ENCODE assay signal across 9 mouse cellular contexts in the genomic region with DNA sequence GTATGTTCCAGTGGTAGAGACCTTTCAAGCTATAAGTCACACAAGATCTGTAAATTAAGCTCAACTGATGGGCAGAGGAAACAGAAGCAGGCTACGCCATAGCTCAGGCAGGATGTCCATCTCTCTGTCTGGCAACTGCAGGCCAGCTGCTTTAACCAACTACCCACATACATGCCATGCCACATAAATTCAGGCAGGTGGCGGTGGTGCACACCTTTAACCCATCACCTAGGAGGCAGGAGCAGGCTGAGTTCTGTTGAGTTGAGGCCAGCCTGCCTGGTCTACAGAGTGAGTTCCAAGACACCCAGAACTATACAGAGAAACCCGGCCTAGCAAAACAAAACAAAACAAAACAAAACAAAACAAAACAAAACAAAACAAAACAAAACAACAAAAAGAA.
DNase-seq lines count a peak whose midpoint lies in the region; ATAC-seq lines count a peak whose summit lies in the region.
"Had no signal": no experiment of that assay in that cellular context is flagged by ENCODE, and none has a peak within 500 bp of the region (broad histone marks: within the 10 kb centered on the region; RNA-seq: fewer than 3 reads in every experiment).

No protein-coding gene starts in this region.

- H3K27me3 ChIP-seq in kidney, embryonic 14.5 days (ENCODE audit: control insufficient read depth, insufficient read depth, low read length) = no peaks in the 10 kb centered on the region
- H3K27me3 ChIP-seq: hindbrain, embryonic 15.5 days had no signal

- no peaks in the 10 kb centered on the region for H3K36me3 ChIP-seq in kidney, embryonic 14.5 days (ENCODE audit: control insufficient read depth, insufficient read depth, low read length)
- H3K36me3 ChIP-seq: hindbrain, embryonic 15.5 days had no signal

- H3K4me3 ChIP-seq in kidney, embryonic 14.5 days (ENCODE audit: low read length) = no peak overlapping the region
- H3K4me3 ChIP-seq: hindbrain, embryonic 15.5 days had no signal

- no peaks in the 10 kb centered on the region for H3K9me3 ChIP-seq in kidney, embryonic 14.5 days (ENCODE audit: control insufficient read depth, low read length)
- H3K9me3 ChIP-seq: hindbrain, embryonic 15.5 days had no signal

- no peak overlapping the region for H3K9ac ChIP-seq in kidney, embryonic 14.5 days (ENCODE audit: low read depth, low read length)
- H3K9ac ChIP-seq: hindbrain, embryonic 15.5 days had no signal

- H3K27ac ChIP-seq in kidney, embryonic 14.5 days (ENCODE audit: low read depth, low read length) = no peak overlapping the region
- H3K27ac ChIP-seq: hindbrain, embryonic 15.5 days had no signal

- no peak overlapping the region for H3K4me2 ChIP-seq in kidney, embryonic 14.5 days (replicated peaks; ENCODE audit: low read depth, low read length)
- H3K4me2 ChIP-seq: hindbrain, embryonic 15.5 days had no signal

- H3K4me1 ChIP-seq in kidney, embryonic 14.5 days (ENCODE audit: control insufficient read depth, insufficient read depth, low read length) = no peaks in the 10 kb centered on the region
- H3K4me1 ChIP-seq: hindbrain, embryonic 15.5 days had no signal

- 54% methylated on average over 3 of the region's 3 CpGs for WGBS in kidney, embryonic 14.5 days

- peak; percentile 10 to 23 for DNase-seq in cerebellum, postnatal 10 days
- DNase-seq in cerebellum, adult 9-10 months = no peak
- peak; percentile 6 to 11 for DNase-seq in kidney, postnatal 4 days
- DNase-seq in lung, postnatal 25 days (ENCODE audit: low spot score) = peak; percentile 2
- DNase-seq in spleen, postnatal 10 days (ENCODE audit: low spot score in 2 of 2) = no peak
- no peak for DNase-seq in ovary, adult 18-20 months (ENCODE audit: low spot score)

- no peak for ATAC-seq in kidney, embryonic 14.5 days (ENCODE audit: low FRiP score, low TSS enrichment)
- ATAC-seq in common myeloid progenitor, adult 5-6 weeks (replicated peaks; ENCODE audit: low read depth, poor library complexity, severe bottlenecking) = 0 out of 2 replicates have a peak, but pooled peaks have one; percentile 50

Comparison
In these comparisons a context has a peak if more than half of its experiments do, and no peak if none do; other contexts are left out.
1. DNase-seq: peak in cerebellum, postnatal 10 days (2 of 2), kidney, postnatal 4 days (2 of 2) and lung, postnatal 25 days (single experiment); none in cerebellum, adult 9-10 months (single experiment), spleen, postnatal 10 days (0 of 2) and ovary, adult 18-20 months (single experiment).